Mouse (Mus musculus) heart, adult 2 months (tissue): ENCODE data around the gene Klhdc4.

Experiments
- CTCF ChIP-seq: fragments of 200-600 bp; IDR thresholded peaks from 2 replicates; pipeline ENCODE4 v1.8.1; 2022; ENCODE audit warnings: antibody characterized with exemption, mild to moderate bottlenecking, moderate library complexity
- POLR2A ChIP-seq: fragments of 200-500 bp; IDR thresholded peaks from 2 replicates; pipeline ENCODE4 v1.6.1; 2011; ENCODE audit warnings: mild to moderate bottlenecking, low read depth, low read length, control low read depth; ENCODE audit not compliant: insufficient read depth

- no peak for TF ChIP-seq CTCF
- no peak for TF ChIP-seq POLR2A
Observed at GRCm38 (mm10) chr8:121818226-121818625, 11.1 kb downstream of the Klhdc4 start.
